Mouse (Mus musculus) spleen, adult 2 months (tissue): ENCODE data around the gene Bcl2. TPM values are rescaled to one million over a fixed set of nuclear protein-coding genes. Genes with fewer than 3 reads are reported as not detected.

ENCODE experiments used
- DNase-seq, 2 experiments: peaks; one replicate each; pipeline versions ENCODE4 v3.0.0 to v3.0.0-alpha.2; 2012 to 2021; ENCODE audit warnings: low spot score in 2 of 2, low read depth in 1 of 2
- H3K27ac ChIP-seq: fragments of 200-500 bp; 2 replicates; pipeline ENCODE4 v1.5.1; 2012; ENCODE audit warnings: low read length, inconsistent platforms; ENCODE audit not compliant: insufficient read depth
- H3K27me3 ChIP-seq: fragments of 200-500 bp; 2 replicates; pipeline ENCODE4 v1.6.1; 2012; ENCODE audit warnings: mild to moderate bottlenecking, moderate library complexity, low read length, inconsistent platforms; ENCODE audit not compliant: control insufficient read depth, insufficient read depth
- H3K36me3 ChIP-seq: fragments of 200-500 bp; 2 replicates; pipeline ENCODE4 v1.6.1; 2012; ENCODE audit warnings: mild to moderate bottlenecking, low read length, inconsistent platforms; ENCODE audit not compliant: control insufficient read depth, insufficient read depth
- H3K4me1 ChIP-seq: fragments of 200-500 bp; 2 replicates; pipeline ENCODE4 v1.6.1; 2011; ENCODE audit warnings: inconsistent platforms; ENCODE audit not compliant: control insufficient read depth, insufficient read depth, insufficient read length
- H3K4me3 ChIP-seq: fragments of 200-500 bp; 2 replicates; pipeline ENCODE4 v1.5.1; 2011; ENCODE audit warnings: mild to moderate bottlenecking, inconsistent platforms; ENCODE audit not compliant: insufficient read depth, insufficient read length; ENCODE audit errors: extremely low read depth
- CTCF ChIP-seq: fragments of 200-500 bp; IDR thresholded peaks from 2 replicates; pipeline ENCODE4 v1.5.1; 2011; ENCODE audit warnings: mild to moderate bottlenecking, inconsistent platforms; ENCODE audit not compliant: insufficient read depth, insufficient read length, insufficient replicate concordance; ENCODE audit errors: extremely low read depth
- POLR2A ChIP-seq: fragments of 200-500 bp; IDR thresholded peaks from 2 replicates; pipeline ENCODE4 v1.6.1; 2011; ENCODE audit warnings: low read depth, low read length, inconsistent platforms
- WGBS: fragments of 180-500 bp; shearing (Covaris S2); methylation state at CpG from one replicate; pipeline ENCODE4 v1.1.7; 2018; 5-methylcytosine and 5-hydroxymethylcytosine counted together
- polyA plus RNA-seq: library from polyadenylated mRNA; depleted of rRNA; stranded (reverse); fragments of >200 nt; gene quantifications from 2 replicates; pipeline ENCODE4 v1.2.3, GENCODE M21; 2012

Gene Bcl2
- polyA plus RNA-seq, 1 experiment, result 10.6 TPM

GRCm38 (mm10) chr1:106591180-106591774 is 122.8 kb downstream of the Bcl2 start:
- 88% methylated on average over 2 of the region's 2 CpGs for WGBS
- Histone ChIP-seq H3K27ac (no peak overlapping the region), H3K4me3 (no peak overlapping the region)

GRCm38 (mm10) chr1:106589141-106589540 is 124.9 kb downstream of the Bcl2 start:
- Histone ChIP-seq H3K27me3 (no peaks in the 10 kb centered on the region), H3K27ac (no peak overlapping the region), H3K4me1 (peaks cover 2% of the 10 kb centered on the region), H3K36me3 (no peaks in the 10 kb centered on the region), H3K4me3 (no peak overlapping the region)
- TF ChIP-seq POLR2A (no peak), CTCF (no peak)
- WGBS, result 93% methylated on average over 2 of the region's 2 CpGs
- DNase-seq, result no peak

More at GRCm38 (mm10) chr1:106591180-106591774, 122.8 kb downstream of the Bcl2 start:
- no peak for DNase-seq
- H3K27me3 ChIP-seq, result no peaks in the 10 kb centered on the region
- TF ChIP-seq POLR2A, result no peak
- TF ChIP-seq CTCF, result no peak
- no peaks in the 10 kb centered on the region for H3K36me3 ChIP-seq
- H3K4me1 ChIP-seq, result no peaks in the 10 kb centered on the region

GRCm38 (mm10) chr1:106587866-106588470 is 126.1 kb downstream of the Bcl2 start:
- WGBS, result 92% methylated on average over 4 of the region's 4 CpGs
- no peak for DNase-seq
- TF ChIP-seq CTCF, result no peak
- no peak for TF ChIP-seq POLR2A
- no peaks in the 10 kb centered on the region for H3K36me3 ChIP-seq
- H3K4me3 ChIP-seq, result no peak overlapping the region
- H3K27me3 ChIP-seq, result no peaks in the 10 kb centered on the region
- H3K27ac ChIP-seq, result no peak overlapping the region
- peaks cover 2% of the 10 kb centered on the region for H3K4me1 ChIP-seq

GRCm38 (mm10) chr1:106586761-106587160 is 127.3 kb downstream of the Bcl2 start:
- no peak for DNase-seq
- WGBS, result 86% methylated on average over 6 of the region's 6 CpGs
- H3K36me3 ChIP-seq, result no peaks in the 10 kb centered on the region
- TF ChIP-seq POLR2A (no peak), CTCF (no peak)
- H3K27ac ChIP-seq, result no peak overlapping the region
- no peak overlapping the region for H3K4me3 ChIP-seq
- H3K4me1 ChIP-seq, result peaks cover 6% of the 10 kb centered on the region
- no peaks in the 10 kb centered on the region for H3K27me3 ChIP-seq

GRCm38 (mm10) chr1:106585349-106585748 is 128.7 kb downstream of the Bcl2 start:
- DNase-seq, result no peak
- Histone ChIP-seq H3K27ac (no peak overlapping the region), H3K36me3 (no peaks in the 10 kb centered on the region), H3K27me3 (no peaks in the 10 kb centered on the region), H3K4me1 (peaks cover 14% of the 10 kb centered on the region), H3K4me3 (no peak overlapping the region)
- no peak for TF ChIP-seq POLR2A
- no peak for TF ChIP-seq CTCF

GRCm38 (mm10) chr1:106584824-106585223 is 129.2 kb downstream of the Bcl2 start:
- Histone ChIP-seq H3K36me3 (no peaks in the 10 kb centered on the region), H3K4me1 (peaks cover 14% of the 10 kb centered on the region), H3K27me3 (no peaks in the 10 kb centered on the region), H3K27ac (no peak overlapping the region), H3K4me3 (no peak overlapping the region)
- TF ChIP-seq POLR2A (no peak), CTCF (no peak)
- WGBS, result 93% methylated on average over 2 of the region's 2 CpGs
- DNase-seq, result no peak

- peaks cover 17% of the 10 kb centered on the region for H3K4me1 ChIP-seq
- H3K4me3 ChIP-seq, result no peak overlapping the region
- H3K27me3 ChIP-seq, result no peaks in the 10 kb centered on the region
- TF ChIP-seq CTCF (no peak), POLR2A (no peak)
- WGBS, result 90% methylated on average over 4 of the region's 4 CpGs
- DNase-seq, result no peak
- H3K36me3 ChIP-seq, result no peaks in the 10 kb centered on the region
- H3K27ac ChIP-seq, result no peak overlapping the region
Measured at GRCm38 (mm10) chr1:106584273-106584672, 129.8 kb downstream of the Bcl2 start.
